Mouse (Mus musculus) E14TG2a.4 (cell line): ENCODE data around the gene Gm20388.

Experiments
- CTCF ChIP-seq: conservative IDR thresholded peaks from 2 replicates; pipeline ENCODE4 v1.5.1; 2014; ENCODE audit warnings: low read length
- POU5F1 ChIP-seq: IDR thresholded peaks from 2 replicates; pipeline ENCODE4 v1.6.1; 2014; ENCODE audit warnings: low read length, borderline replicate concordance

DNA sequence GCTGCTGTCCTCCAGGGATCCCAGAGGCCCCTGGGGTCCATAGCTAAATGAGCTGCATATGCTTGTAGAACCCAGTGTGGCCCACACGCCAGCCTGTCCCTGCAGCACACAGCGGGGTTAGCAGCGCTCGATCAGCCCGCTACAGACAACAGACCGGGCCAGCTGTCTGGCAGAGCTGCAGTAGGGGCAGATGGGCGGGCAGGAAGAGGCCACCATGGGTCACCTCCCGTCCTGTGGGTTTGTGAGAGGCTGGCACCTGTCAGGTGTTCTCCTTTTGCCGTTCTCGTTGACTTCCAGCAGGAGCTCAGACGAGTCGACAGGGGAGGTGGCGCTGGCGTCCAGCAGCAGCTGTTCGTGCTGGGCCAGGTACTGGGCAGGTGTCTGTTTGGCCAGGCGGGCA lies 2728.0 kb downstream of the Gm20388 start:
- TF ChIP-seq CTCF: no peak
- no peak for TF ChIP-seq POU5F1
